Comparison of ENCODE assay signal across 1 mouse cellular context in the genomic region with DNA sequence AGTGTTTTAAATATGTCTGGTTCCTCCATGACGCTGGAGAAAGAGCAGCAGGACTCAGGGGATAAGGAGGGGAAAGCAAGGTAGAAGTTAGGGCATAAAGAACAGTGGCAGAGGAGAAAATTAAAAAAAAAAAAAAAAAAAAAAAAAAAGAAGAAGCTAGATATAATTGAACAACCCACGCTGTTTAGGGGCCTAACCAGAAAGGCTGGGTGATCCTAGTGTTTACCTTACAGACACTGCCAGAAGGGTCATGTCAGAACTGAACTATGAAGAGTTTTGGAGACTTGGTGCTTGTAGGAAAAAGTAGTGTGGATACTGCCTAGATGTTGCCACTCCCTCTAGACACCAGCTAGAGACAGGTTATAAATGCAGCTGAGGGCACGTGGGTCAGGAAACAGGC.
TF ChIP-seq lines count a peak whose summit lies in the region.

No protein-coding gene starts in this region.

TF ChIP-seq in CH12.LX, 34 proteins besides CTCF, POLR2A, EP300 and RAD21 (continued from another document):
- no peak for TF ChIP-seq NRF1 (IDR thresholded peaks at IDR 0.05; ENCODE audit: low read depth, low read length)
